Mouse (Mus musculus) E14TG2a.4 (cell line): ENCODE measurements at regions not wholly inside any gene's neighbourhood (a gene's known extent, or its start where the extent isn't known, plus 50 kb on each side); places are given as distances from the start of the nearest gene placed in this dataset.

Experiments
- CTCF ChIP-seq: conservative IDR thresholded peaks from 2 replicates; pipeline ENCODE4 v1.5.1; 2014; ENCODE audit warnings: low read length
- NANOG ChIP-seq: IDR thresholded peaks from 2 replicates; pipeline ENCODE4 v1.6.1; 2014; ENCODE audit warnings: borderline replicate concordance, low read length, mixed read lengths

GRCm38 (mm10) chr8:98752367-98752766 is 663.9 kb downstream of the Cdh8 start:
- TF ChIP-seq CTCF (no peak), NANOG (no peak)
